Mouse (Mus musculus): ENCODE data around the gene Atg101. TPM values are rescaled to one million over a fixed set of nuclear protein-coding genes. Genes with fewer than 3 reads are reported as not detected.
A peak's percentile ranks its signal among the peaks of the same experiment; 100 is the strongest.

The Atg101 gene
- polyA plus RNA-seq, 1 experiment from 2014 or later = 49.3 TPM

DNA sequence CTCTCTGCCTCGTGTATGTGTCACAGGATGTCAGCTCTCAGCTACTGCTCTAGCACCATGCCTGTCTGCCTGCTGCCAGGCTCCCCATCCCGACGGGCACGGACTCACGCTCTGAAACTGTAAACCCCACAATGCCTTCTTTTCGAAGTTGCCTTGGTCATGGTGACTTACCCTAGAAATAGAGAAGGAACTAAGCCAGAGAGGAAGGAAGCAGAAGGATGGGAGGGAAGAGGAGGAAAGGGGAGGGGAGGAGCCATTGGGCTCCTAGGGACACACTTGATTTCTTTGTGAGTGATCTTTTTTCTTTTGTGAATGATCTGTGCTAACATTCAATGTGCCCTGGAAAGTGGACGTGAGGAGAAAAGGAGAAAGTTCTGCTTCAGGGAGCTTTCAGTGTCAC is 13.9 kb downstream of the Atg101 start:
- TF ChIP-seq CTCF (IDR thresholded peaks at IDR 0.05; ENCODE audit: low read depth) (no peak), EP300 (optimal IDR thresholded peaks at IDR 0.05) (no peak)
- no peak overlapping the region for H3K9ac ChIP-seq (ENCODE audit: low read length)
- no peaks in the 10 kb centered on the region for H3K27me3 ChIP-seq (ENCODE audit: control insufficient read depth, insufficient read depth, low read length)
- no peak overlapping the region for H3K4me2 ChIP-seq (replicated peaks; ENCODE audit: low read depth)
- WGBS = 60% methylated on average over 7 of the region's 7 CpGs
- DNase-seq (ENCODE audit: low spot score) (no peak), ATAC-seq (ENCODE audit: low FRiP score, low TSS enrichment) (no peak)
- H3K27ac ChIP-seq (replicated peaks) = no peak overlapping the region
- H3K9me3 ChIP-seq (ENCODE audit: control insufficient read depth, low read length) = no peaks in the 10 kb centered on the region
- no peak overlapping the region for H3K4me3 ChIP-seq (ENCODE audit: low read depth, low read length)
- no peaks in the 10 kb centered on the region for H3K36me3 ChIP-seq (ENCODE audit: control insufficient read depth, insufficient read depth, low read length)
- H3K4me1 ChIP-seq (replicated peaks; ENCODE audit: control insufficient read depth, insufficient read depth) = no peaks in the 10 kb centered on the region

- 21% methylated on average over 7 of the region's 7 CpGs for WGBS
- Histone ChIP-seq H3K9me3 (ENCODE audit: control insufficient read depth, low read length) (no peaks in the 10 kb centered on the region), H3K9ac (ENCODE audit: low read length) (no peak overlapping the region), H3K4me3 (ENCODE audit: low read depth, low read length) (no peak overlapping the region), H3K27me3 (ENCODE audit: control insufficient read depth, insufficient read depth, low read length) (no peaks in the 10 kb centered on the region), H3K36me3 (ENCODE audit: control insufficient read depth, insufficient read depth, low read length) (no peaks in the 10 kb centered on the region), H3K4me1 (replicated peaks; ENCODE audit: control insufficient read depth, insufficient read depth) (no peaks in the 10 kb centered on the region), H3K4me2 (replicated peaks; ENCODE audit: low read depth) (no peak overlapping the region), H3K27ac (replicated peaks) (no peak overlapping the region)
- DNase-seq (ENCODE audit: low spot score) = no peak
- TF ChIP-seq EP300 (optimal IDR thresholded peaks at IDR 0.05) = no peak
- no peak for TF ChIP-seq CTCF (IDR thresholded peaks at IDR 0.05; ENCODE audit: low read depth)
- ATAC-seq (ENCODE audit: low FRiP score, low TSS enrichment) = no peak
Observed at GRCm38 (mm10) chr15:101298550-101298949, 14.5 kb downstream of the Atg101 start.

DNA sequence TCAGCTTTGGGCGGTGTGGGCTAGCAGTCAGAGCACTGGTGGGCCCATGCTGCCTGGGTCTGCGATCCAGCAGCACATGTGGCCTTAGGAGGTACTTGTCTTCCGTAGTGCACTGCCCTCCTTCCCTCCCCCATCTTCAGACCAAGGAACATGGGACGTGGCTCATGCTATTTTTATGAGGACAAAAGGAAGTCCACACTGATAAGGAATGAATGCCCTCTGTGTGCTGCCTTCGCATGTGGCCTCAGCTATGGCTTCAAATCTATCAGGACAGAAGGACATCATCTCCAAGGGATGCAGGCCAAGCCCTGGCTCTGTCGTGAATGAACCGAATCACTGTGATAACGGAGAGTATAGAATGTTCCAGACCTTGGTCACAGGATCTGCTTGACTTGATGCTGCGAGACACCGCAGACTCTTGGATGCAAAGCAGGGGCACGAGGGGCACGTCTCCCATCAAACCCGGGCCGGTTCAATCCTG is 15.4 kb downstream of the Atg101 start:
- Histone ChIP-seq H3K4me1 (replicated peaks; ENCODE audit: control insufficient read depth, insufficient read depth) (no peaks in the 10 kb centered on the region), H3K27me3 (ENCODE audit: control insufficient read depth, insufficient read depth, low read length) (no peaks in the 10 kb centered on the region), H3K4me3 (ENCODE audit: low read depth, low read length) (no peak overlapping the region), H3K9me3 (ENCODE audit: control insufficient read depth, low read length) (no peaks in the 10 kb centered on the region), H3K36me3 (ENCODE audit: control insufficient read depth, insufficient read depth, low read length) (no peaks in the 10 kb centered on the region), H3K4me2 (replicated peaks; ENCODE audit: low read depth) (no peak overlapping the region), H3K27ac (replicated peaks) (no peak overlapping the region), H3K9ac (ENCODE audit: low read length) (no peak overlapping the region)
- TF ChIP-seq CTCF (IDR thresholded peaks at IDR 0.05; ENCODE audit: low read depth) (no peak), EP300 (optimal IDR thresholded peaks at IDR 0.05) (no peak)
- ATAC-seq (ENCODE audit: low FRiP score, low TSS enrichment) (no peak), DNase-seq (ENCODE audit: low spot score) (no peak)
- 78% methylated on average over 14 of the region's 14 CpGs for WGBS

GRCm38 (mm10) chr15:101300128-101300527 is 16.1 kb downstream of the Atg101 start:
- TF ChIP-seq CTCF (IDR thresholded peaks at IDR 0.05; ENCODE audit: low read depth) = no peak
- TF ChIP-seq EP300 (optimal IDR thresholded peaks at IDR 0.05) = no peak
- Histone ChIP-seq H3K4me2 (replicated peaks; ENCODE audit: low read depth) (no peak overlapping the region), H3K4me1 (replicated peaks; ENCODE audit: control insufficient read depth, insufficient read depth) (no peaks in the 10 kb centered on the region), H3K9ac (ENCODE audit: low read length) (no peak overlapping the region), H3K9me3 (ENCODE audit: control insufficient read depth, low read length) (no peaks in the 10 kb centered on the region), H3K4me3 (ENCODE audit: low read depth, low read length) (no peak overlapping the region), H3K27me3 (ENCODE audit: control insufficient read depth, insufficient read depth, low read length) (no peaks in the 10 kb centered on the region), H3K36me3 (ENCODE audit: control insufficient read depth, insufficient read depth, low read length) (no peaks in the 10 kb centered on the region), H3K27ac (replicated peaks) (no peak overlapping the region)
- ATAC-seq (ENCODE audit: low FRiP score, low TSS enrichment) (0 out of 2 replicates have a peak, but pooled peaks have one; percentile 23), DNase-seq (ENCODE audit: low spot score) (no peak)
- 53% methylated on average over 6 of the region's 6 CpGs for WGBS

DNA sequence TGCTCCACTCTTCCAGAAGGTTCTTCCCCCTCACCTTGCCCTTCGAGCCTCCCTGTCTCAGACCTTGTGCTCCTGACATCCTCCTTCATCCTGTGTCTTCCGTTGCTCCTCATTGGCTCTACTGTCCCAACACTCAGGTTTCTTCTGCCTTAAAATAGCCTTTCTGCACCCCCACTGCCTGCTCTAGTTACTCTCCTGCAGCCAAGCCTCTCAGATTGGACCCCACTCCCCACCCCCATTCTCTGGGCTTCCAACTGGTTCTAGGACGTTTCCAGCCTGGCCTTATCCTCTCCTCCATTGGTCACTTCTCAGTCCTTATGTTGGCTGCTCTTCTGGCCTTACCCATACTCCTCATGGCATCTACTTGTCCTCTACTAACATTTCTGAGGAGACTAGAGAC is 18.1 kb downstream of the Atg101 start:
- H3K4me1 ChIP-seq (replicated peaks; ENCODE audit: control insufficient read depth, insufficient read depth) = no peaks in the 10 kb centered on the region
- no peak overlapping the region for H3K4me2 ChIP-seq (replicated peaks; ENCODE audit: low read depth)
- H3K36me3 ChIP-seq (ENCODE audit: control insufficient read depth, insufficient read depth, low read length) = no peaks in the 10 kb centered on the region
- H3K27me3 ChIP-seq (ENCODE audit: control insufficient read depth, insufficient read depth, low read length) = no peaks in the 10 kb centered on the region
- no peaks in the 10 kb centered on the region for H3K9me3 ChIP-seq (ENCODE audit: control insufficient read depth, low read length)
- DNase-seq (ENCODE audit: low spot score) (no peak), ATAC-seq (ENCODE audit: low FRiP score, low TSS enrichment) (no peak)
- no peak for TF ChIP-seq CTCF (IDR thresholded peaks at IDR 0.05; ENCODE audit: low read depth)
- TF ChIP-seq EP300 (optimal IDR thresholded peaks at IDR 0.05) = no peak
- no peak overlapping the region for H3K9ac ChIP-seq (ENCODE audit: low read length)
- no peak overlapping the region for H3K4me3 ChIP-seq (ENCODE audit: low read depth, low read length)
- H3K27ac ChIP-seq (replicated peaks) = no peak overlapping the region
- WGBS = 85% methylated on average over 3 of the region's 3 CpGs

GRCm38 (mm10) chr15:101303830-101304229 is 19.8 kb downstream of the Atg101 start:
- H3K36me3 ChIP-seq (ENCODE audit: control insufficient read depth, insufficient read depth, low read length) = no peaks in the 10 kb centered on the region
- H3K4me3 ChIP-seq (ENCODE audit: low read depth, low read length) = no peak overlapping the region
- no peaks in the 10 kb centered on the region for H3K9me3 ChIP-seq (ENCODE audit: control insufficient read depth, low read length)
- DNase-seq (ENCODE audit: low spot score) = no peak
- ATAC-seq (ENCODE audit: low FRiP score, low TSS enrichment) = no peak
- H3K27ac ChIP-seq (replicated peaks) = no peak overlapping the region
- 85% methylated on average over 4 of the region's 4 CpGs for WGBS
- no peaks in the 10 kb centered on the region for H3K27me3 ChIP-seq (ENCODE audit: control insufficient read depth, insufficient read depth, low read length)
- no peaks in the 10 kb centered on the region for H3K4me1 ChIP-seq (replicated peaks; ENCODE audit: control insufficient read depth, insufficient read depth)
- no peak overlapping the region for H3K9ac ChIP-seq (ENCODE audit: low read length)
- TF ChIP-seq CTCF (IDR thresholded peaks at IDR 0.05; ENCODE audit: low read depth) = no peak
- TF ChIP-seq EP300 (optimal IDR thresholded peaks at IDR 0.05) = no peak
- H3K4me2 ChIP-seq (replicated peaks; ENCODE audit: low read depth) = no peak overlapping the region
